Mouse (Mus musculus) myocyte (in vitro differentiated cells): ENCODE results near the gene Htr2a. TPM values are rescaled to one million over a fixed set of nuclear protein-coding genes. Genes with fewer than 3 reads are reported as not detected.

Experiments used
- H3K27me3 ChIP-seq: one replicate; pipeline ENCODE4 v1.6.1; 2011; ENCODE audit not compliant: control insufficient read depth, insufficient read depth, insufficient read length
- H3K36me3 ChIP-seq: one replicate; pipeline ENCODE4 v1.6.1; 2011; ENCODE audit not compliant: control insufficient read depth, insufficient read depth
- H3K4me2 ChIP-seq: one replicate; pipeline ENCODE4 v1.6.1; 2011; ENCODE audit warnings: low read depth, control low read depth
- H3K4me3 ChIP-seq: one replicate; pipeline ENCODE4 v1.5.1; 2011; ENCODE audit warnings: mild to moderate bottlenecking, control low read depth, moderate library complexity
- H3K79me2 ChIP-seq: one replicate; pipeline ENCODE4 v1.6.1; 2011; ENCODE audit not compliant: control insufficient read depth, insufficient read depth
- H3ac ChIP-seq: one replicate; pipeline ENCODE4 v1.6.1; 2011; ENCODE audit not compliant: control insufficient read depth, insufficient read length
- CEBPB ChIP-seq: IDR thresholded peaks from 2 replicates; pipeline ENCODE4 v1.6.1; 2011; ENCODE audit warnings: mild to moderate bottlenecking, moderate library complexity; ENCODE audit not compliant: poor library complexity, insufficient read depth, severe bottlenecking
- E2F4 ChIP-seq: IDR thresholded peaks from one replicate; pipeline ENCODE4 v1.6.1; 2011; ENCODE audit warnings: mild to moderate bottlenecking, control low read depth, moderate library complexity; ENCODE audit not compliant: insufficient read depth
- MAX ChIP-seq: IDR thresholded peaks from one replicate; pipeline ENCODE4 v1.6.1; 2011; ENCODE audit warnings: low read depth, mild to moderate bottlenecking, control low read depth
- MYOD1 ChIP-seq, 3 experiments: IDR thresholded peaks; one replicate each; pipeline ENCODE4 v1.6.1; 2011; ENCODE audit warnings: control low read depth in 2 of 3, low read depth in 2 of 3, mild to moderate bottlenecking in 2 of 3, moderate library complexity in 1 of 3; ENCODE audit not compliant: insufficient read length in 2 of 3, control insufficient read depth in 1 of 3
- MYOG ChIP-seq, 3 experiments: IDR thresholded peaks; one replicate each; pipeline ENCODE4 v1.6.1; 2011; ENCODE audit warnings: control low read depth in 2 of 3, low read depth in 2 of 3, mild to moderate bottlenecking in 2 of 3; ENCODE audit not compliant: insufficient read length in 2 of 3, control insufficient read depth in 1 of 3, insufficient read depth in 1 of 3
- POLR2A ChIP-seq: IDR thresholded peaks from one replicate; pipeline ENCODE4 v1.6.1; 2011; ENCODE audit warnings: low read depth, mild to moderate bottlenecking, control low read depth, moderate library complexity; ENCODE audit not compliant: insufficient read length
- POLR2AphosphoS2 ChIP-seq: IDR thresholded peaks from one replicate; pipeline ENCODE4 v1.6.1; 2011; ENCODE audit warnings: low read depth, control low read depth; ENCODE audit not compliant: insufficient read length
- REST ChIP-seq: IDR thresholded peaks from one replicate; pipeline ENCODE4 v1.6.1; 2011; ENCODE audit warnings: mild to moderate bottlenecking, control low read depth, moderate library complexity; ENCODE audit not compliant: insufficient read depth, insufficient read length
- SRF ChIP-seq: IDR thresholded peaks from one replicate; pipeline ENCODE4 v1.6.1; 2011; ENCODE audit warnings: low read depth; ENCODE audit not compliant: control insufficient read depth, insufficient read length
- TCF12 ChIP-seq: IDR thresholded peaks from one replicate; pipeline ENCODE4 v1.6.1; 2011; ENCODE audit warnings: mild to moderate bottlenecking, control low read depth; ENCODE audit not compliant: poor library complexity, insufficient read depth, severe bottlenecking
- TCF3 ChIP-seq: IDR thresholded peaks from one replicate; pipeline ENCODE4 v1.6.1; 2011; ENCODE audit warnings: low read depth, control low read depth; ENCODE audit not compliant: insufficient read length
- USF1 ChIP-seq: IDR thresholded peaks from one replicate; pipeline ENCODE4 v1.6.1; 2011; ENCODE audit warnings: low read depth, mild to moderate bottlenecking, control low read depth, moderate library complexity
- polyA plus RNA-seq: library from polyadenylated mRNA; unstranded; fragments of >200 nt; fragmentation: generic; extraction: Trizol; gene quantifications from one replicate; pipeline ENCODE4 v1.2.1, GENCODE M21; 2012; ENCODE audit warnings: missing spikeins

Htr2a gene
- polyA plus RNA-seq, 1 experiment: not detected

DNA sequence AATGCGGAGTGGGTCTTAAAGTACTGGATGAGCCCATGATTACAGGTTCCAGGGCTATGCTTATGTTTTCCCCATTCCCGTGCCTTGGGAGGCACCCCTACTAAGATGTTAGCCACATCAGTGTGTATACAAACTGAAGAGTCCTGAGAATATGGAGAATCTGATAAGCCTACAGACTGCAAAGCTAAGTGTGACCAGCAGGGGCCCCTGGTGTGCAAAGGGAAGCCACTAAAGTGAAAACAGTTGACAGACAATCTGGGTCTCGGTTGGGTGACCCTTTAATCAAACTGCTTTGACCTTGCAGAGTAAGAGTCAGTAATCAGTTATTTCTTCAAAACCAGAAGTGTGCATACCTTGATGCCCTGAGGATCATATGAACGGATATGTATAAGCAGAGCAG, 21.8 kb upstream of the Htr2a start:
- Histone ChIP-seq H3K4me3 (no peak overlapping the region), H3K79me2 (no peaks in the 10 kb centered on the region), H3ac (no peak overlapping the region), H3K4me2 (no peak overlapping the region), H3K36me3 (no peaks in the 10 kb centered on the region), H3K27me3 (no peaks in the 10 kb centered on the region)
- TF ChIP-seq CEBPB (no peak), POLR2A (no peak), MAX (no peak), E2F4 (no peak), TCF3 (no peak), POLR2AphosphoS2 (no peak), SRF (no peak), USF1 (no peak), TCF12 (no peak), MYOG (IDR thresholded peaks at IDR 0.05; ENCODE audit: control insufficient read depth in 1 of 3, insufficient read depth in 1 of 3, insufficient read length in 2 of 3, low read depth in 2 of 3) (no peak), REST (no peak), MYOD1 (IDR thresholded peaks at IDR 0.05; ENCODE audit: control insufficient read depth in 1 of 3, insufficient read length in 2 of 3, low read depth in 2 of 3) (no peak)

DNA sequence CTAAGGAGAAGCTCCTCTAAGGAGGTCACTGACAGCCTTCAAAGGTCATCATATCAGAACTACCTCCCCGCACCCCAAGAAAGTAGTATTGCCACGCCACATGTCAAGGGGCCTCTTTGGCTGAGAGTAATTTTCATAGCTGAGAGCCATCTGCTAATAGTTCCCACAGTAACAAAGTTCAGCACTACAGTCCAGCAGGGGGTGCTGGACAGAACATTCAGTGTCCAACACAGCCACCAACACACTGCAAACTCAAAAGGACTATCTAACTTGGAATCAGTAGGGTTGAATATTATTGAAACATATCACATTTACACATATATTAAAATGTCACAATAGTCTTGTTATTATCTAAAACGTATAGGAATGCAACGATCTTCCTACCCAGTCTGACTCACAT, 2.6 kb upstream of the Htr2a start:
- TF ChIP-seq MYOD1 (IDR thresholded peaks at IDR 0.05; ENCODE audit: control insufficient read depth in 1 of 3, insufficient read length in 2 of 3, low read depth in 2 of 3): no peak
- H3K27me3 ChIP-seq: peaks cover 6% of the 10 kb centered on the region
- H3K4me2 ChIP-seq: no peak overlapping the region
- no peaks in the 10 kb centered on the region for H3K36me3 ChIP-seq
- no peaks in the 10 kb centered on the region for H3K79me2 ChIP-seq
- no peak overlapping the region for H3K4me3 ChIP-seq
- no peak overlapping the region for H3ac ChIP-seq

DNA sequence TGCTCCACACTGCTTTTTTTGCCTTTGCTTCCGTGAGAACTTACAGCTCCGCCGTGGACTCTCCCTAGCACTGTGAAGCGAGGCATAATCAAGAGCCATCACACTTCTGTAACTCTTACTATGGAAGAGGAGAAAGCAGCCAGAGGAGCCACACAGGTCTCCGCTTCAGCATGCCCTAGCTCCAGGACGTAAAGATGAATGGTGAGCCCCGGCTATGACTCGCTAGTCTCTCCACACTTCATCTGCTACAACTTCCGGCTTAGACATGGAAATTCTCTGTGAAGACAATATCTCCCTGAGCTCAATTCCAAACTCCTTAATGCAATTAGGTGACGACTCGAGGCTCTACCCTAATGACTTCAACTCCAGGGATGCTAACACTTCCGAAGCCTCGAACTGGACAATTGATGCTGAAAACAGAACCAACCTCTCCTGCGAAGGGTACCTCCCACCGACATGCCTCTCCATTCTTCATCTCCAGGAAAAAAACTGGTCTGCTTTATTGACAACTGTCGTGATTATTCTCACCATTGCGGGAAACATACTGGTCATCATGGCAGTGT, 1.1 kb downstream of the Htr2a start:
- Histone ChIP-seq H3ac (no peak overlapping the region), H3K4me2 (peak overlapping the region; percentile 52), H3K27me3 (peaks cover 6% of the 10 kb centered on the region), H3K36me3 (no peaks in the 10 kb centered on the region), H3K4me3 (no peak overlapping the region), H3K79me2 (no peaks in the 10 kb centered on the region)
- no peak for TF ChIP-seq MYOD1 (IDR thresholded peaks at IDR 0.05; ENCODE audit: control insufficient read depth in 1 of 3, insufficient read length in 2 of 3, low read depth in 2 of 3)
- TF ChIP-seq MYOG (IDR thresholded peaks at IDR 0.05; ENCODE audit: control insufficient read depth in 1 of 3, insufficient read depth in 1 of 3, insufficient read length in 2 of 3, low read depth in 2 of 3): no peak
- no peak for TF ChIP-seq USF1
- no peak for TF ChIP-seq POLR2AphosphoS2
- no peak for TF ChIP-seq TCF12
- TF ChIP-seq POLR2A: no peak
- TF ChIP-seq SRF: no peak
- TF ChIP-seq MAX: no peak
- TF ChIP-seq TCF3: no peak
- TF ChIP-seq REST: no peak
- no peak for TF ChIP-seq E2F4
- TF ChIP-seq CEBPB: no peak

DNA sequence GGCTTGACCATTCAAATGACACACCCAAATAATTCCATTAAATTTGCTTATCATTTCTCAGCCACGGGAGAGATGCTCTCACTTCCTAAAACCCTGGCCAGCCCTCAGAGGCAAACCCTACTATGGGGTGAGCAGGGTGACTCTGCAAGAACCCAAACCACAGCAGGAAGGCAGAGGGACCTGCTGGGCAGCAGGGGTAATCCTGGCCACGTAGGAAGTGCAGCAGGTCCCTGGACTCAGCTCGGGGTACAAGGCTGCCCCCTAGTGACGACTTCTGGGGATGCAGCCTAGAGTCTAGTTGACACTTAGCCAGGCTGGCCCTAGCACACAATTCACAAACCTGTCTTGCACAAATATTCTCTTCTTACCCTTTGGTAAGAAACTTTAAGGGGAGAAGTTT, 2.7 kb downstream of the Htr2a start:
- peak overlapping the region; percentile 66 for H3K4me2 ChIP-seq
- H3K79me2 ChIP-seq: no peaks in the 10 kb centered on the region
- no peak overlapping the region for H3K4me3 ChIP-seq
- no peaks in the 10 kb centered on the region for H3K36me3 ChIP-seq
- TF ChIP-seq REST: no peak
- TF ChIP-seq TCF3: no peak
- TF ChIP-seq TCF12: no peak
- no peak for TF ChIP-seq CEBPB
- TF ChIP-seq POLR2AphosphoS2: no peak
- TF ChIP-seq MYOG (IDR thresholded peaks at IDR 0.05; ENCODE audit: control insufficient read depth in 1 of 3, insufficient read depth in 1 of 3, insufficient read length in 2 of 3, low read depth in 2 of 3): no peak
- no peak for TF ChIP-seq MYOD1 (IDR thresholded peaks at IDR 0.05; ENCODE audit: control insufficient read depth in 1 of 3, insufficient read length in 2 of 3, low read depth in 2 of 3)
- TF ChIP-seq POLR2A: no peak
- no peak for TF ChIP-seq SRF
- TF ChIP-seq E2F4: no peak
- TF ChIP-seq MAX: no peak
- H3K27me3 ChIP-seq: peaks cover 6% of the 10 kb centered on the region
- no peak overlapping the region for H3ac ChIP-seq

DNA sequence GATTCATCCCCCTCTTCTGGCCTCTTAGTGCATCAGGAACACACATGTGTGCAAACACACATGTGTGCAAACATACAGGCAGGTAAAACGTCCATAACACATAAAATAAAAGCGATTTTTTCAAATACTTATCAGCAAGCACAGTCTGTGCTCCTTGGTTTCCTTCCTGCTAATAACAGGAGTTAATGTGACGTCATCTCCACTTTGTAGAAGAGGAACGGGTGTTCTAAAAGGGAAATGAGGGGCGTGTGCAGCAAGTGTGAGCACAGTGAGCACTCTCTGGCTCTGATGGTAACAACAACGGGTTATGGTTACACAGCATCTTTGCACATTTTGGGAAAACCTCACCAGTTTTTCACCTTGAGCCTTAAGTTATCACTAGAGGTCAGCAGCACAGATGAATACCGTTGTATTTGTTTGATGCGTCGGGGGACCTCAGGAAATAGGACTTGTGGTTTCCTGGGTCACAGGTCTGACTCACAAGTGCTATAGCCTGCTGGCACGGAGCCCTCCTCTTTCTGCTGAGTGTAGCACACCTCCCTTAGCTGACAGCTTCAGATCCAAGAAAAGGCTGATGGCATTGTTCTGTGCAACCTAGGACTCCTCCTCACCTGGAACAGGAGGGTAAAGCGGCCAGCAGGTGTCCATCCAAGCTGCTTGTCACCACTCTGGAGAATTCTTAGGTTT, 5.6 kb downstream of the Htr2a start:
- H3K79me2 ChIP-seq: no peaks in the 10 kb centered on the region
- H3K4me3 ChIP-seq: no peak overlapping the region
- no peak overlapping the region for H3K4me2 ChIP-seq
- H3ac ChIP-seq: no peak overlapping the region
- H3K36me3 ChIP-seq: no peaks in the 10 kb centered on the region
- TF ChIP-seq USF1: no peak
- no peak for TF ChIP-seq E2F4
- no peak for TF ChIP-seq MYOD1 (IDR thresholded peaks at IDR 0.05; ENCODE audit: control insufficient read depth in 1 of 3, insufficient read length in 2 of 3, low read depth in 2 of 3)
- TF ChIP-seq REST: no peak
- no peak for TF ChIP-seq SRF
- no peak for TF ChIP-seq TCF12
- no peak for TF ChIP-seq MAX
- no peak for TF ChIP-seq MYOG (IDR thresholded peaks at IDR 0.05; ENCODE audit: control insufficient read depth in 1 of 3, insufficient read depth in 1 of 3, insufficient read length in 2 of 3, low read depth in 2 of 3)
- no peak for TF ChIP-seq TCF3
- no peak for TF ChIP-seq POLR2A
- TF ChIP-seq POLR2AphosphoS2: no peak
- TF ChIP-seq CEBPB: no peak
- no peaks in the 10 kb centered on the region for H3K27me3 ChIP-seq
